Mouse (Mus musculus): Measurements from ENCODE around the gene Efna1. TPM values are rescaled to one million over a fixed set of nuclear protein-coding genes. Genes with fewer than 3 reads are reported as not detected.

The Efna1 gene
- total RNA-seq (2012; rRNA removed) (not detected in 2 replicates), polyA plus RNA-seq (2012; ENCODE audit: insufficient read depth in 1 of 2, insufficient read length in 2 of 2, low read depth in 1 of 2, low replicate concordance in 2 of 2, missing spikeins in 1 of 2) (not detected)

- no peaks in the 10 kb centered on the region for H3K9me3 ChIP-seq (replicated peaks; ENCODE audit: insufficient read depth, low read length)
- H3K4me3 ChIP-seq (ENCODE audit: control insufficient read depth in 1 of 2, insufficient read depth in 1 of 2, low read depth in 2 of 2, low read length in 2 of 2), result no peak within 1 kb of the TSS
- no peak within 1 kb of the TSS for H3K27ac ChIP-seq (ENCODE audit: control insufficient read depth, low read depth, low read length)
- H3K27me3 ChIP-seq (ENCODE audit: control insufficient read depth in 1 of 2, insufficient read depth in 2 of 2, low read length in 2 of 2), result peaks cover 29 to 39% of the 10 kb centered on the region in 2 experiments
- H3K4me1 ChIP-seq (ENCODE audit: control insufficient read depth in 1 of 2, insufficient read depth in 2 of 2, low read length in 2 of 2), result 0 out of 4 replicates have a peak, but pooled peaks cover 0 to 6% of the 10 kb centered on the region in 2 experiments
- no peak for DNase-seq (ENCODE audit: low read depth, low spot score)
- TF ChIP-seq ZKSCAN1 (IDR thresholded peaks at IDR 0.05; ENCODE audit: low read depth, low read length), result no peak
- no peak for TF ChIP-seq NRF1 (IDR thresholded peaks at IDR 0.05; ENCODE audit: insufficient read depth, low read depth, low read length, poor library complexity, severe bottlenecking)
- no peak for TF ChIP-seq TCF12 (IDR thresholded peaks at IDR 0.05; ENCODE audit: low read depth, low read length)
- TF ChIP-seq CHD2 (IDR thresholded peaks at IDR 0.05; ENCODE audit: low read length), result no peak
- TF ChIP-seq EP300 (IDR thresholded peaks at IDR 0.05; ENCODE audit: low read depth in 1 of 2, low read length in 2 of 2), result no peak
- no peak for TF ChIP-seq CHD1 (IDR thresholded peaks at IDR 0.05; ENCODE audit: low read depth, low read length)
- TF ChIP-seq UBTF (IDR thresholded peaks at IDR 0.05; ENCODE audit: borderline replicate concordance, insufficient read depth, low read depth, low read length), result no peak
- no peak for TF ChIP-seq POLR2AphosphoS5 (IDR thresholded peaks at IDR 0.05; ENCODE audit: borderline replicate concordance, low read depth, low read length)
- no peak for TF ChIP-seq MAFK (IDR thresholded peaks at IDR 0.05; ENCODE audit: borderline replicate concordance, low read depth, low read length)
- TF ChIP-seq ZC3H11A (IDR thresholded peaks at IDR 0.05; ENCODE audit: low read depth, low read length), result no peak
- TF ChIP-seq MXI1 (IDR thresholded peaks at IDR 0.05; ENCODE audit: low read depth, low read length), result no peak
- TF ChIP-seq NELFE (IDR thresholded peaks at IDR 0.05; ENCODE audit: low read depth, low read length), result no peak
- TF ChIP-seq MYB (IDR thresholded peaks at IDR 0.05; ENCODE audit: low read depth, low read length), result no peak
- TF ChIP-seq TAL1 (IDR thresholded peaks at IDR 0.05; ENCODE audit: low read length), result no peak
- TF ChIP-seq GABPA (IDR thresholded peaks at IDR 0.05; ENCODE audit: low read depth, low read length), result no peak
- no peak for TF ChIP-seq GATA1 (IDR thresholded peaks at IDR 0.05; ENCODE audit: low read depth, low read length)
- TF ChIP-seq MYC (IDR thresholded peaks at IDR 0.05; ENCODE audit: low read depth, low read length), result no peak
- no peak for TF ChIP-seq CTCF (IDR thresholded peaks at IDR 0.05 in 2 of 3, conservative IDR thresholded peaks at IDR 0.05 in 1 of 3; ENCODE audit: control insufficient read depth in 1 of 3, insufficient read depth in 1 of 3, low read depth in 2 of 3, low read length in 3 of 3, poor library complexity in 1 of 3, severe bottlenecking in 1 of 3)
- no peak for TF ChIP-seq HCFC1 (IDR thresholded peaks at IDR 0.05; ENCODE audit: low read depth, low read length)
- no peak for TF ChIP-seq ZMIZ1 (IDR thresholded peaks at IDR 0.05; ENCODE audit: low read depth, low read length)
- no peaks in the 10 kb centered on the region for H3K79me2 ChIP-seq (ENCODE audit: control insufficient read depth, insufficient read depth, low read length, poor library complexity)
- H3K36me3 ChIP-seq (ENCODE audit: control insufficient read depth in 1 of 2, insufficient read depth in 2 of 2, low read length in 2 of 2), result no peaks in the 10 kb centered on the region
- no peak within 1 kb of the TSS for H3K9ac ChIP-seq (ENCODE audit: control insufficient read depth, low read depth, low read length, poor library complexity, severe bottlenecking)
These were observed at the start of gene Efna1 for GRCm38 (mm10) chr3:89280606-89281511. Gene Efna1, minus strand, starts transcription at chr3:89281142.

All from MEL (cell line).